Mouse (Mus musculus) urinary bladder, postnatal 36 days (tissue): ENCODE results near the gene Tada2a.

Experiments used
- DNase-seq, 2 experiments: peaks; one replicate each; pipeline ENCODE4 v3.0.0; 2022; ENCODE audit warnings: low spot score in 2 of 2, mixed read lengths in 1 of 2

Tada2a gene

DNA sequence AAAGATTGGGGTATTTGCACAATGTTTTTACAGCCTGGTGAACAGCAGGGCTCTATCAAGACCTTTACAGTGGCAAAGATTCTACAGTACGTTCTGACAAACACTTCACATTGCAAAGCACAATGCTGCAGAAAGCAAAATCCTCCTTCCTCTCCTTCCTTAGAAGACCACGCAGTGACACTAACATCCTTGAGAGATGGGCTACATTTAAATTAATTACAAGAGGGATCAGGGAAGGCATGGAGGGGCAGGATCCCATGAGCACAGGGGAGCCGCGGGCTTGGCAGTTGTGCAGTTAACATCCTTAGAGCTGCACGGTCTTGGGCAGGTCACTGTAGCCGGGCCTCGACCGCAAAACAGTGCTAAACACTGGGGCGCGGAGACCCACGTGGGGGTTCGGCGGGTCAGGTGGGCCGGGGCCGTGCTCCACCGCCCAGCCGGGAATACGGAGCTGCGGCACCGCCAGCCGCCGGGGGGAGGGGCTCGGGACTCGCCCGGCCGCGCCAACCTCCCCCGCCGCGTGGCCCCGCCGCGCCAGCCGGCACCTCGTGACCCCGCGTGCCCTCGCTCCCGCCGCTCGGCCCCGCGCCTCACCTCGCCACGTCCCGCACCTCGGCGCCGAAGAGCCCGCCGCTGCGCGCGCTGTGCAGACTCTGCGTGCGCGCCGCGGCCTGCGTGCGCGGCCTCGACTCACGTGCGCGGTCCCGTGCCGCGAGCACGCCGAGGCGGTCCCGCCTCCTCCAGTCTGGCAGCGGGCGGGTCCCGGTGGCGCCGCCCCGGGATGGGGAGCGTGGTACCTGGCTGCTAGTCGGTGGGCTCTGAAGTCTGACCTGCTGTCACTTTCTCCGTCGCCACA lies at the start of gene Tada2a, which contains the start of gene Acaca:
Gene Tada2a, minus strand, starts transcription at position 658 of the 856 bp plus-strand sequence.
Gene Acaca, plus strand, starts transcription at position 730 of the 856 bp plus-strand sequence.
- DNase-seq: peak; percentile 68 to 69

DNA sequence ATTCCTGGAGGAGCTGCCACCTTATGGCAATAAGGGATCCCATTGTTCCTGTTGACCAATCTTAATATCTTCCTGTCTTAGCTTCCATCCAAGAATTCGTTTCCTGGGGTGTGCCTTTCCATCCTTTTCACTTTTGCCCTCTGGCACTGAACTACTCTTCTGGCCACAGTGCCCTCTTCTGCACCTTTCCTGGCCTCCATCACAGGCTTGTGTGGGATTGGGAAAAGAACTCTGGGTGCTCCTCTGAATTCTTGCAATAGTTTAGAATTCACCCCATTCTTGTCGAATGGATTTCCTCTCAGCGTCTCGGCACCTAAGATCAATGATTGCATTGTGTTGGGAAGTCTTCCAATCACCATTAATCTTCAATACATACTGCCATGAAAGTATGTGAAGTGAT lies 49.2 kb upstream of the Tada2a start:
- no peak for DNase-seq

DNA sequence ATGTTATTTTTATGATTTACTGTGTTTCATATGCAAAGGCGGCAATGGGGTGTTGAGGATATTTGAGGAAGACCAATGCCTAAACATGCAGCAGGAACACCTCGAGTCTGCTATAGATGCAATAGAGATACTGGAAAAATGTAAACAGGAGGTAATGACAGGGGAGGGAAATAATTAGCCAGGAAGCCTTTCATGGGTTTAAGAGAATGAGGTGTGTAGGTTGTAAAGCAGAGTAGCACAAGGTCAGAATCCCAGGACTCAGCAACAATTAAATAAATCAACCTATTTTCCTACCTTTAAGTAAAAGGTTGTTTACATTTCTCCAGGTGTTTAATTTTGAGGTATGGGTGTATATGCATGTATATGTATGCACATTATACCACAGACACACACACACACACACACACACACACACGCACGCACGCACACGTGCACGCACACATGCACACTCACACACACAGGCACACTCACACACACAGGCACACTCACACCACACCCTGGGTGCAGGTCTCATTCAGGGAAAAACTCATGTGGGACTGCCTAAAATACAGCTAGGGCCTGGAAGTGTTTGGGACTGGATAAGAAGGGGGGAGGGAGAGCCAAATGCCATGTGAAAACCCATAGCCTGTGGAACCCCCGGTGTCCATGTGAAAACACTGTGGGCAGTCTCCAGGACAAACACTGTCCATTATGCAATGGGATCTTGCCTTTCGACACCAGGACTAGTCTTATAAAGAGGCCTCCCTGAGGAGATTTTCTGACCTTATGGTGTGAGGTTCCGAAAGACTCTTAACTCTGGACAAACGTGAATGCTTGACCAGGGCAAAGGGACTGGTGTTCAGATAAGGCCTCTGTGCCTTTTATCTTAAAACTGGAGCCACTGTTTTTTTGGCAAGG lies 43.4 kb upstream of the Tada2a start:
- DNase-seq: no peak

DNA sequence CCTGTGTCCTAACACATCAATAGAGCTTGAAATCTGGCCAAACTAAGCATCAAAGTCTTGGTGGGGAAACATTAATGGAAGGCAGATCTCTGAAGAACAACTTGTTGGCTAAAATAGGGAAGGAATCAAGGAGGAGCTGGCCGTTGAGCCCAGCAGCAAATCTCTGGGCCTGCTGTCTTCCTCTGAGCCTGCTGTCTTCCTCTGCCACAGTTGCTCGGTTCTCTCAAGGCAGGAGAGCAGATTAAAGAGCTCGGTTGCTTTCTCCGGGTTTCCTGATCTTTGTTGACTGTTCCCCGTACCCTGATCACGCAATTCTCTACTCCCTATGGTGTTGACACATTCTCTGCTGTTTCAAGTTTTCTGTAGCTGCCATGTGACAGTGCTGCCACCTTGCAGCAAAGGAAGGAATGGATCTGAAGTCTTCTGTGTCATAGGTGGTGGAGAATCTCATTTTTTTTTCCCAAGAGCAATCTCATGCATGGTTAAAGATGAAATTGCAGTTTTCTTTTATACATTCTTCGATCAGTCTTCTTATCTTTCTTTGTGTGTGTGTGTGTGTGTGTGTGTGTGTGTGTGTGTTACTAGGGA lies 39.4 kb upstream of the Tada2a start:
- DNase-seq: peak; percentile 39 to 46

DNA sequence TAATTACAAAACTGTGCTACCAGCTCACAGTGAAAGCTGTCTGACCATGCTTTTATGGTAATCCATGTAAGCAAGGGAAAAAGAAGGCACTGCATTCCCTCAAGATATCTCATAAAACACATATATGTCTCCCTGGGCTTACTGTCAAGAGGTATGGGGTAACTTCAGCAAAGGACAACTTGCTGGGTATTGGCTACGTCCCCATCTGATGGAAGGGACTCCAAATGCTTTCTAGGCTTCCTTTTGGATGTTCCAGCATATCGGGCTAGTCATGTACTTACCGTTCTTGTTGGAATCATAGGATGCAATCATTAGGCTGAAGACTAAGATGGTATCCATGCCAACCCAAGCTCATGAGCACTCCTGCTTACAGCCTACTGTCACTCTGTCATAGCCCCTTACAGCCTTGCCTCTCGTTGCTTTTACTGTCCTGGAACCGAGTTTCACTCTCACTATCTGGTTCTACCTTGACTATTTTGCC lies 37.7 kb upstream of the Tada2a start, which contains the start of gene Gm11437:
Gene Gm11437, minus strand, starts transcription at position 431 of the 481 bp plus-strand sequence.
- DNase-seq: no peak

DNA sequence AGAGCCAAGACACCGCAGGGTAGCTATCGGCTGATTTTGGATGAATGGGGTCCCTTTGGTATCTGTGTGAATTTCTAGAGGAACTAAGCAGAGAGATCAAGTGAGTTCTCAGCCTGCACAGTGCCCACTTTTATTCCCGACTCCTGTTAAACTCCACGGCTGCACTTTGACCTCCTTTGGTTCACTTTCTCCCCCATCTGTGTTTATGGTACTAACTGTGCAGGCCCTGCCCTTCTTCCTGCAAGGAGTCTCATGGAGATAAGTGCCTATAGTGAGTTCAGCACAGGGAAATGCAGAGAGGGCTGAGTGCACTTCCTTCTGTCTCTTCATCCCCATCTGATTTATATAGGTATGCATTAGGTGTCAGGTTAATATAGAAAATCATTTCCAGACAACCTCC lies 35.2 kb upstream of the Tada2a start:
- DNase-seq: no peak

DNA sequence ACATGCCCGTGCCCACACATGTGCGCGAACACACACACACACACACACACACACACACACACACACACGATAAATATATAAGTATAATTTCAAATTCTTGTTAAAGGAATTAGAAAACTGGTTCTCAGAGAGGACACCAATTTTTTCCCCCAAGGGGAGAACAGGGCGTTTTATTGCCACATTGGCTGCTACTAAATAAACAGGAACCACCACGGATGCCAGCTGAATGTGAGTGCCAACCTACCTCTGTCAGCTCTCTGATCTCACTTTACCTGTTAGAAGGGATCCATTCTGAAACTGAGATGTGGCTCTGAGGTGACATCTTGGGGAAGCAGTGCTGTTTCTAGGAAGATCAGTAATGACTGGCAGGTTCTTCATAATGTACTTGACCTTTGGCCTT lies 34.7 kb upstream of the Tada2a start:
- DNase-seq: no peak

DNA sequence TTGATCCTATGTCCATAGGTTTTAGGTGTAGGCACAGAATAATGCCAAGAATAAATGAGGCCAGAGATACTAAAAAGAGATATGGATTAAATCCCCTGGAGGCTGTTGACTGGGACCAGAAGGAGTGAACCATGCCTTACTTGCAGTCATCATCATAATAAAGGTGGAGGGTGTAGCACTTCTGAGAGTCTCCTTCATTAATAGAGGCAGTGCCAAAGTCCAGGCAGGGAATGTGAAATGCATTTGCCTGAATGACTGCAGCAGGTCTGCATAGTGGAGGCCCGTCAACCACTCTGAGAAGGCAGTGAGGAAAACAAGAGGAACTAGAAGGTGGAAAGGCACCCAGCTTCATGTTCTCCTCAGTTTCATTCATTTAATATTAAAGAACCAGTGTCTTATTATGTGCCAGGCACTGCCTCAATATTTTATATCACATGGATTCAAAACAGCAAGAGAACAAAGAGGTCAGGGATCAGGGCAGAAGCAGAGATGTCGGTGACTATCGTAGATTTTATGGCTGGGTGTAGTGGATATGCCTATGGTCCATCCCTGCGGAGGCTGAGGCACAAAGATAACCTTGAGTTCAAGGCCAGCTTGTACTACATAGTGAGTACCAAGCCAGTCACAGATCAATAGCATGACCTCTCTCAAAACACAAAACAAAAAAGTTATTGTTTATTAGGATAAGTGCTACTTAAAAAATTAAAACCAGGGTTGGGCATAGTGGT lies 27.3 kb upstream of the Tada2a start:
- no peak for DNase-seq

DNA sequence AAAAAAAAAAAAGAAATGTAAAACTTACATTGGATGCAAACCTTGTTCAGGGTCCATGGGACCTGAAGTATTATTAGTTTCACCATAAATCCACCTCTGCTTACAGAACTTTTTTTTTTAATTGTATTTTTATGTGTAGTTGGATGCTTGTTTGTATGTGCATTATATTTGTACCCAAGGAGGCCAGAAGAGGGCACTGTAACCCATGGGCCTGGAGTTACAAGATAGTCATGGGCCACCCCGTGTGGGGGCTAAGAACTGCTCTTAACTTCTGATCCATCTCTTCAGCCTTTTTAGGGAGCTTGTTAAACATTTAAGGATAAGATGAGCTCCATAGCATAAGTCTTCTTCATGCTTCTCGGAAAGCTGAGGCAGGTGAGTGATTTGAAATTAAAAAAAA lies 21.5 kb upstream of the Tada2a start:
- DNase-seq: no peak

DNA sequence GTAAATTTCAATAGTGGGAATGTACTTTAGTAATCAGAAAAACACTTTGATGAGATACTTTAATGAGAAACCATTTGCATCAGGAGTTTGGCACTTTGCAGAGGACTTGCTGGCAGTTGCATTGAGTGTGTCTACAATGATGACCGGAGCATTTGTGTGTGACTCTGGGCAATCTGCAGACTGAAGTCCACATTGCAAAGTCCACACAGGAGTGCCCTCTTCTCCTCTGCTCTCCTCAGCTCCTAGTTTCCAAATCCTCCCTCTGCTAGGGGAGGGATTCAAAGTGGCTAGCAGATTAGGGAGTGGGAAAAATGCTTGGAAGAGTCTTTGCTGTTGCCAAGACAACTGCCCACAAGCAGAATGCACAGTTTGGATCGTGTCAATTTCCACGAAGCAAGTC lies 16.7 kb upstream of the Tada2a start:
- DNase-seq: no peak

DNA sequence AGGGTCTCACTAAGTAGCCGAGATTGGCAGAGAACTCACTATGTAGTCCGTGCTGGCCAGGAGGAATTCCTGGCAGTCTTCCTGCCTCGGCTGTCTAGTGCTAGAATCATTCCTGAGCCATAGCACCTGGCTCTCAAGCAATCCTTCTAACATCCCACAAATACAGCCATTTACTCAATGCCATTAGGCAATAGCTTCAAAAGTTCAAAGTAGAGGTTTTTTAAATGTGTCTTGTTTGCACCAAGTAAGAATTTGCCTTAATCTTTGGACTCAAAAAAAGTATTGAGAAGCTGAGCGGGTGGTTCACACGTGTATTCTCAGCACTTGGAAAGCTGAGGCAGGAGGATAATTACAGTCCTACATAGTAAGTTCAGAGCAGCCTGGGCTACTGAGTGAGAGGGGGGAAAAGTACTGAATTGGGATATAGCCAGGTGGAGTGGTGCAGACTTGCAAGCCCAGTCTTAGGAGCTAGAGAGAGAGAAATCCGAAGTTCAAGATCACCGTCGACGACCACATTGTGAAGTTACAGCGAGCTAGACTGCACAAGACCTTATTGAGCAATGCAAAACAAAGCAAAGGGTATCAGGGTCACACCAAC lies 15.9 kb upstream of the Tada2a start:
- DNase-seq: no peak

DNA sequence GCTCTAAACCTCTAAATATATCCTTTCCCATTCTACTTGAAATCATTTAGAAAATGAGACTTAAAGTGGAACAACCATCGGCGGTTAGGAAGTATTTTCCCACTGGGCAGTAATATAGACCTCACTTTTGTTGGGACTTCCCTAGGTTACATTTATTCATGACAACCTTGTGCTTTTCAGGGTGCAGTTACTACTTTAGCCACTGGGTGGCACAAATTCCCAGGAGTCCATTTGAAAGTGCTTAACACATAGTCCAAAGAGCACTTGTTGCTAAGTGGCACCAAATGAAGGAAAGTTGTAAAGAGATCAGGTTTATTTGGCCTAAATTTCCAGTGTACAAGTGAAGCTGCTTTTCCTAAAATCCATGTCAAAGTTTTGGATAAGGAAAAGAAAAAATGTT lies 12.4 kb upstream of the Tada2a start:
- peak; percentile 43 to 48 for DNase-seq

DNA sequence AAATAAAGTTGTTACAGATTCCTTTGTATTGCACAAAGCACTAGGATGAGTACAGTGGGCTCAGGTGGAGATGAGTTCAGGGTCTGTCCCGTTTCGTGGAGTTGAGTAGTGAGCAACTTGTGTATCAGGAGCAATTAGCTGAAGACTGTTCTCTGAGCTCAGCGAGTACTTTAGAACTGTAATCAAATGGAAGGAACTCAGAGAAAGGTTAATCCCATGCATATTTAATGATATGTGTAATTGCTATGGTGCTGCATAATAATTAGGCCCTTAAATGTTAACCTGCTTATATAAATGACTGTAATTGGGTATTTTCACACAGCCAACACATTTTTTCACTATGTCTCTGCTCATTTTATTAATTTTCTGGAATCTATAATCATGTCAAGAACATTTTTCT lies 7.1 kb upstream of the Tada2a start:
- DNase-seq: no peak

DNA sequence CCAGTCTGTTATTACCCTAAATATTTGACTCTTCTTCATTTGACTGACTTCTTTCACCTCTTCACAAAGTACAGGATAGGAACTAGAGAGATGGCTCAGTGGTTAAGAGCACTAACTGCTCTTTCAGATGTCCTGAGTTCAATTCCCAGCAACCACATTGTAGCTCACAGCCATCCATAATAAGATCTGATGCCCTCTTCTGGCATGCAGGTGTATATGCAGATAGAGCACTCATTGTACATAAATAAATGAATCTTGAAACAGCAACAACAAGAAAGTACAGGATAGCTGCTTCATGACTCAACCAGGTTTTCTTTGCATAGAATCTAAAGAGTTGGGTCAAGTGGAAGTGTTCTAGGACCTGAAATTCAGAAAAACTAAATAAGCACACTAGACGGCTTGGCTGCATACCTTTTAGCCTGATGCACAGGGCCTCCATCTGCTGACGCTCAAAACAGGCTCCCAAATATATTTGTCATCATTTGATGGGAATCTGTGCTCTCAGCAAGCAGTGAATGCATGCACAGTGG lies 5.0 kb upstream of the Tada2a start:
- DNase-seq: no peak

DNA sequence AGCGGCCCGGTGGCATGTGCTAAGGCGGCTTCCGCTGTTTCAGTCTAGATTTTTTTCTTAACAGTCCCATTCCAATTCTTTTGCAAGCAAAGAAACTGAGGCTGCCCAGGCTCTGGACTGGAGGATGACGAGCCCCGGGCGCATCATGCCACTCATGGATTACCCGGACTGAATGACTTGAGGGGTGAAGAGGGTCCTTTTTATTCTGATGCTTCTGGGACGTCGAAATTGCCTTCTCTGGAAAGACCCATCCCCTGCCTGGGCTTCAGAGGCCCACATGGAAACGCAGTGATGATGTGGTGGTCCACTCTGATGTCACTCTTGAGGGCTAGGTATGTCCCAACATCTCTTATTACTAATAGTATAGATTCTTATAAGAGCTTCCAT lies 392 bp upstream of the Tada2a start:
- no peak for DNase-seq

DNA sequence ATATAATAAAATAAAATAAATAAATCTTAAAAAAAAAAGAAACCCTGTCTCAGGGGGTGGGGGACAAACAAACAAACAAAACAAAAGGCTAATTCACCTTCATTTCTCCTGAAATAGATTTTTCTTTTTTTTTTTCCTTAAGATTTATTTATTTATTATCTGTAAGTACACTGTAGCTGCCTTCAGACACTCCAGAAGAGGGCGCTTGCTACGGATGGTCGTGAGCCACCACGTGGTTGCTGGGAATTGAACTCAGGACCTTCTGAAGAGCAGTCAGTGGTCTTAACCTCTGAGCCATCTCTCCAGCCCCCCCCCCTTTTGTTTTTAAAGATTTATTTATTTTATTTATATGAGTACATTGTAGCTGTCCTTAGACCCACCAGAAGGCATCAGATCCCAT lies 1.4 kb downstream of the Tada2a start:
- no peak for DNase-seq

DNA sequence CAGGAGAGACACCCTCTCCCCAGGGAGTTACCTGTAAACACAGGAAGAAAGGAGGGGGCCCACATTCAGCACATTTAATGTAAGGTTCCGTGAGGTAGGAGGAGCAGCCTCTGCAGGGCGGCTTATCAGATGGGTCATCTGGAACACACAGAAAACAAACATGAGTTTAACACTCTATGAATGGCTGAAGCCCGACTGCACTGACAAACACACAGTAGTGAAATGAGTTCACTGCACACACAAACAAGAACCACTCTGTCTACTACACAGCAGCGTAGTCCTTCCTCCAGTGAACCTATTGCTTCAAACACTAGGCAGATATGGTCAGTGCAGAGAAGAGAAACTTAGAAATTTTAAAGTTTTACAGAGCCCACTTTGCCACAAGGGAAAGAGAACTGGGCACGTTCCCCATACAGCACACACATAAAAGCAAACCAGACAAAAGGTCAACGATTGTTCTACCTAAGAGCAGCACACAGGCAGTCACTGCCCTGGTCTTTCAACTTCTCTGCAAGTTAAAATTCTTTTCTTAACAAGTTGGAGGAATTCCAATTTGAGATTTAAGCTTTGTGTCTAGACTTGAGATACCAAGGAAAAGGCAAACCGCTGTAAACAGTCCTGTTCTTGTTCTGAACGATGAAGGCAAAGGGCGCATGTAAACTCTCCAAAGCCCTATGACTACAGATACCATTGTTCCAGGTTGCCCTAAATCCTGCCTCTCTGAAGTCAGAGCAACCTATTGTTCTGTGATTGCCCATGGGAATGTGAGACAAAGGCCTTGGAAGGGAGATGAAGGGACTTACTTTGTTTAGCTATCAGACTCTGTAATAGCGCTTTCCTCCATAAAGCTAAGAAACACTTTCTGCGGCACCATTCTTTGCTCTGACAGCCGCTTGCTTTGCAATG lies 8.1 kb downstream of the Tada2a start:
- peak in 1 of 2 experiments; percentile 16 for DNase-seq

DNA sequence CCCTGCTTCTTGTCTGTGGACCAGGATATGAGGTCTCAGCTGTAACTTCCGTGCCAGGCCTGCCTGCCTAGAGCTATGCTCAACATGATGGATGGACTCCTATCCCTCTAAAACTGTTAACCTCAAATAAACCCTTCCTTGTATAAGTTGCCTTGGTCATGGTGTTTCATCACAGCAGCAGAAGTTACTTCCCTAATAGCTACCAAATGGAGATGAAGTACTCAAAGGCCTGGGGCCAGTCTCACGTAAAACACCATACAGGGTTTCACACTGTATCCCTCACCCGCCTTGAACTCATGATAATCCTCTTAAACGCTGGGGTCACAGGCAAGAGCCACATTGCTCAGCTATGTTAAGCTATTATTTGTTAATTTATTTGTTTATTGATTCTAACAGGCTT lies 12.0 kb downstream of the Tada2a start:
- DNase-seq: no peak

DNA sequence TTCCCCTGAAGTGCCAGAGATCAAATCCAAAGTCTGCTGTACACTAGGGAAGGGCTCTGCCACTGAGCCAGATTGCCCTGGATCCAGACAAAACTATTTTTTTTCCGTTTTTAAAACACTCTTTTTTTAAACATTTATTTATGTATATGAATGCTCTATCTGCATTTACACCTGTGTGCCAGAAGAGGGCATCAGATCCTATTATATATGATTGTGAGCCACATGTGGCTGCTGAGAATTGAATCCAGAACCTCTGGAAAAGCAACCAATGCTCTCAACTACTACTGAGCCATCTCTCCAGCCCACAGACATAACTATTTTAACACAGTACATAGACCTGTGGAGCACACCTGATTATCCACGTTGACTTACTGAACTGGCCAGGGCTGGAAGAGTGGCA lies 13.2 kb downstream of the Tada2a start:
- no peak for DNase-seq

DNA sequence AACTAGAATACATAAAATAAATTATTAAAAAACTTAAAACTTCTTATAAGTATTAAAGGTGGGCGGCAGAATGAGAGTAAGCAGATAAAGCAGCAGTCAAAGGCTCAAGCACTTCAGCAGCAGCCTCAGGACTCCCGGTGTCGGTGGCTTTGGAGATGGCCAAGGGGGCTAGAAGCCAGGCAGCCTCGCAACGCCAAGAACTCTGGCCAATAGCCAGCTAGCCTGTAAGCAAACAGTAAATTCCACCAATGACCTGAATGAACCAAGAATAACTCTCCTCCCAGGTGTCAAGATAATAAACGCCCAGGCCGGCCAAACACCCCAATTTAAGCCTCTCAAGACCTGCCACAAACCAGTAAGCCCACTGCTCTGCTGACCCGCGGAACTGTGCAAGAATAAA lies 13.8 kb downstream of the Tada2a start:
- no peak for DNase-seq
